ENCODE assay signal across 11 mouse cellular contexts in genomic region chr9:62541606-62542005, GRCm38 (mm10). TPM values are rescaled to one million over a fixed set of nuclear protein-coding genes. Genes with fewer than 3 reads are reported as not detected.
DNase-seq lines count a peak whose midpoint lies in the region; ATAC-seq and TF ChIP-seq lines count a peak whose summit lies in the region.
"Had no signal": no experiment of that assay in that cellular context is flagged by ENCODE, and none has a peak within 500 bp of the region (broad histone marks: within the 10 kb centered on the region; RNA-seq: fewer than 3 reads in every experiment).

No protein-coding gene starts in this region.

- peak overlapping the region; percentile 5; the same call in 1 of the 2 replicates for H3K9ac ChIP-seq in ES-E14 (ENCODE audit: insufficient read depth, low read depth, low read length, poor library complexity, severe bottlenecking)
- H3K9ac ChIP-seq in forebrain, embryonic 16.5 days (replicated peaks; ENCODE audit: low read depth, low read length) = peak overlapping the region; percentile 35
- H3K9ac ChIP-seq in midbrain, embryonic 13.5 days (replicated peaks) = peak overlapping the region; percentile 36; the same call in 1 of the 2 replicates
- H3K9ac ChIP-seq: liver, embryonic 15.5 days had no signal

- no peak for ATAC-seq in forebrain, embryonic 16.5 days
- no peak for ATAC-seq in midbrain, embryonic 13.5 days
- ATAC-seq in megakaryocyte progenitor cell, adult 5-6 weeks (replicated peaks; ENCODE audit: poor library complexity) = no peak
- ATAC-seq: intestine, postnatal 0 days had no signal

- no peak for DNase-seq in ES-E14 (ENCODE audit: low read depth, low spot score)
- DNase-seq in embryo, embryonic 10.5 days (ENCODE audit: low spot score) = no peak
- DNase-seq in gastrocnemius, adult 2 months = no peak
- DNase-seq: adrenal gland, postnatal 36 days; lung, postnatal 36 days had no signal

- H3K27me3 ChIP-seq in E14TG2a.4 (ENCODE audit: insufficient read depth, low read length) = peaks cover 47% of the 10 kb centered on the region
- no peaks in the 10 kb centered on the region for H3K27me3 ChIP-seq in forebrain, embryonic 16.5 days (replicated peaks; ENCODE audit: control insufficient read depth, insufficient read depth, low read length)
- H3K27me3 ChIP-seq in midbrain, embryonic 13.5 days = peaks cover 5% of the 10 kb centered on the region; the same call in 1 of the 2 replicates

- no peak overlapping the region for H3K4me2 ChIP-seq in forebrain, embryonic 16.5 days (ENCODE audit: low read length)
- H3K4me2 ChIP-seq in midbrain, embryonic 13.5 days (replicated peaks) = no peak overlapping the region
- H3K4me2 ChIP-seq: liver, embryonic 15.5 days had no signal

- H3K4me3 ChIP-seq in E14TG2a.4 (replicated peaks; ENCODE audit: low read length) = peak overlapping the region; percentile 60
- H3K4me3 ChIP-seq in ES-E14 (ENCODE audit: insufficient read depth in 1 of 2, low read depth in 1 of 2, low read length in 2 of 2, poor library complexity in 1 of 2, severe bottlenecking in 1 of 2) = peak overlapping the region in 1 of 2 experiments; percentile 43; a peak in 2 of 4 replicates
- no peak overlapping the region for H3K4me3 ChIP-seq in forebrain, embryonic 16.5 days (replicated peaks; ENCODE audit: low read length)
- no peak overlapping the region for H3K4me3 ChIP-seq in midbrain, embryonic 13.5 days (replicated peaks)
- no peak overlapping the region for H3K4me3 ChIP-seq in gastrocnemius, adult 2 months
- H3K4me3 ChIP-seq: liver, embryonic 15.5 days had no signal

- intact Hi-C loops in gastrocnemius, adult 2 months (cut with DNase I) = no loop called here

- H3K27ac ChIP-seq in ES-E14 (ENCODE audit: insufficient read depth, low read depth, low read length, poor library complexity, severe bottlenecking) = no peak overlapping the region
- peak overlapping the region; percentile 93 for H3K27ac ChIP-seq in forebrain, embryonic 16.5 days (ENCODE audit: low read length)
- peak overlapping the region; percentile 84 for H3K27ac ChIP-seq in midbrain, embryonic 13.5 days
- H3K27ac ChIP-seq in gastrocnemius, adult 2 months = no peak overlapping the region
- H3K27ac ChIP-seq: liver, embryonic 15.5 days had no signal

- WGBS in forebrain, embryonic 16.5 days = 55% methylated on average over 10 of the region's 10 CpGs
- 55% methylated on average over 10 of the region's 10 CpGs for WGBS in midbrain, embryonic 13.5 days

- no peak for TF ChIP-seq CTCF in E14TG2a.4 (conservative IDR thresholded peaks at IDR 0.05; ENCODE audit: low read length)
- TF ChIP-seq CTCF in gastrocnemius, adult 2 months (IDR thresholded peaks at IDR 0.05) = no peak

- in situ Hi-C loops in ES-E14 (cut with MboI; ENCODE audit: low sequenced_read_pairs in 2 of 2, unreplicated experiment in 2 of 2) = no loop called here

- H3K9me3 ChIP-seq in E14TG2a.4 (ENCODE audit: low read length) (no peaks in the 10 kb centered on the region), ES-E14 (ENCODE audit: control insufficient read depth, insufficient read depth, low read depth, low read length) (no peaks in the 10 kb centered on the region)
- H3K9me3 ChIP-seq in forebrain, embryonic 16.5 days (ENCODE audit: control insufficient read depth, low read length) = no peaks in the 10 kb centered on the region
- H3K9me3 ChIP-seq in midbrain, embryonic 13.5 days = no peaks in the 10 kb centered on the region
- H3K9me3 ChIP-seq: liver, embryonic 15.5 days had no signal

- no peaks in the 10 kb centered on the region for H3K36me3 ChIP-seq in E14TG2a.4 (ENCODE audit: insufficient read depth, low read length)
- H3K36me3 ChIP-seq in ES-E14 (ENCODE audit: control insufficient read depth, insufficient read depth, low read length, poor library complexity, severe bottlenecking) = no peaks in the 10 kb centered on the region
- no peaks in the 10 kb centered on the region for H3K36me3 ChIP-seq in forebrain, embryonic 16.5 days (ENCODE audit: control insufficient read depth, insufficient read depth)
- H3K36me3 ChIP-seq in midbrain, embryonic 13.5 days = no peaks in the 10 kb centered on the region
- H3K36me3 ChIP-seq: liver, embryonic 15.5 days had no signal

- H3K4me1 ChIP-seq in E14TG2a.4 (replicated peaks; ENCODE audit: low read depth, low read length) (peaks cover 59% of the 10 kb centered on the region), ES-E14 (ENCODE audit: control insufficient read depth in 2 of 2, insufficient read depth in 2 of 2, low read length in 2 of 2, poor library complexity in 1 of 2) (peaks cover 0 to 13% of the 10 kb centered on the region in 2 experiments; a peak in 1 of 4 replicates)
- H3K4me1 ChIP-seq in forebrain, embryonic 16.5 days (replicated peaks; ENCODE audit: control insufficient read depth, insufficient read depth, low read length) = peaks cover 68% of the 10 kb centered on the region
- peaks cover 68% of the 10 kb centered on the region for H3K4me1 ChIP-seq in midbrain, embryonic 13.5 days (replicated peaks)
- H3K4me1 ChIP-seq: liver, embryonic 15.5 days had no signal

TF ChIP-seq in ES-E14, 5 proteins besides CTCF, POLR2A, EP300 and RAD21:
- TF ChIP-seq CHD2 (IDR thresholded peaks at IDR 0.05; ENCODE audit: low read depth, low read length) (no peak), ZC3H11A (IDR thresholded peaks at IDR 0.05; ENCODE audit: borderline replicate concordance, low read depth, low read length) (no peak), HCFC1 (IDR thresholded peaks at IDR 0.05; ENCODE audit: borderline replicate concordance, insufficient read depth, low read length) (no peak), MAFK (IDR thresholded peaks at IDR 0.05; ENCODE audit: insufficient read depth, low read depth, low read length) (no peak), ZNF384 (IDR thresholded peaks at IDR 0.05; ENCODE audit: low read depth, low read length) (no peak)

RNA-seq across cellular contexts. Expression of gene Coro2b, which starts 4.8 kb away (rescaled TPM):
- 4.8 and 6.2 TPM in 2 replicates for total RNA-seq in ES-E14 (2012; rRNA removed)
- polyA plus RNA-seq in forebrain, embryonic 16.5 days (2015; fragmentation: Nextera tagmentation; extraction: Ambion mirVana) = 41.7 and 44.9 TPM in 2 replicates
- 28.4 and 34.7 TPM in 2 replicates for polyA plus RNA-seq in midbrain, embryonic 13.5 days (2015; fragmentation: Nextera tagmentation; extraction: Ambion mirVana)
- total RNA-seq in megakaryocyte progenitor cell, adult 5-6 weeks (2015) = 0.10 and 0.30 TPM in 2 replicates
- not detected in 2 replicates for total RNA-seq in megakaryocyte progenitor cell, adult 5-6 weeks (2017)
- total RNA-seq in gastrocnemius, adult 2 months (2021) = 1 to 10 TPM; 6.7 to 8.7 TPM

Comparison
In these comparisons a context has a peak if more than half of its experiments do, and no peak if none do; other contexts are left out.
1. H3K27ac ChIP-seq: peak in forebrain, embryonic 16.5 days (single experiment) and midbrain, embryonic 13.5 days (single experiment); none in ES-E14 (single experiment) and gastrocnemius, adult 2 months (single experiment).
2. Peak in every context shown above with its lines, with median percentiles within 50 percentile points of each other: H3K9ac ChIP-seq.